Mouse (Mus musculus): ENCODE measurements around the gene Ccdc187. TPM values are rescaled to one million over a fixed set of nuclear protein-coding genes. Genes with fewer than 3 reads are reported as not detected.
A peak's percentile ranks its signal among the peaks of the same experiment; 100 is the strongest.

The Ccdc187 gene
- total RNA-seq, 2 experiments from 2014 or later, result 0.59 to 1.5 TPM

DNA sequence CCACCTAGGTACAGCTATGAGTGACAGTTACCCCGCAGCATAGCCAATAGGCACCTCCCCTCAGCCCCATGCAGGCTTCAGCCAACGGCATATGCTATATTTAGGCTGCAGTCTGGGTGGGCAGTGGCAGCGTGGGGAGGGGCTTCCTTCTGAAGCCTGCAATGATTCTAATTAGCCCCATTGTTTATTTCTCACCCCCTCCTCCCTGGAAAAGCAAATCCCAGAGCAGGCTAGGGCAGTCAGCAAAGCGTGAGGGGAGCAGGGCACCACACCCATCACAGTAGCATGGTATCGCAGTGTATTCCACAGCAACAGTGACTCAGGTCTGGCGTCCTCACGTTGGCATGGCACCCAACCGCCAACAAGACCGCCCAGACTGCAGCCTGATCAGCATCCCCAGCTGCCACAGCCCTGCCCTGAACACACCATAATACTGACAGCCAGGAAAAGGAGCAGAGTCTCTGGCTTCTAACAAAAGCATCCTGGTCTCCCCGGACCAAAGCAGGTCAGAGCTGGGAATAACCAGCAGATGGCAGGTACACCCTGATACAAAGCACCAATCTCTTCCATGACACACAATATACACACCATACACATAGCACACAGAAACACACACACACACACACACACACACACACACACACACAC is 4.0 kb upstream of the Ccdc187 start:
- peak; percentile 69 to 89 for DNase-seq (ENCODE audit: low spot score in 2 of 2)
- intact Hi-C loops (cut with DNase I), result no loop called here

DNA sequence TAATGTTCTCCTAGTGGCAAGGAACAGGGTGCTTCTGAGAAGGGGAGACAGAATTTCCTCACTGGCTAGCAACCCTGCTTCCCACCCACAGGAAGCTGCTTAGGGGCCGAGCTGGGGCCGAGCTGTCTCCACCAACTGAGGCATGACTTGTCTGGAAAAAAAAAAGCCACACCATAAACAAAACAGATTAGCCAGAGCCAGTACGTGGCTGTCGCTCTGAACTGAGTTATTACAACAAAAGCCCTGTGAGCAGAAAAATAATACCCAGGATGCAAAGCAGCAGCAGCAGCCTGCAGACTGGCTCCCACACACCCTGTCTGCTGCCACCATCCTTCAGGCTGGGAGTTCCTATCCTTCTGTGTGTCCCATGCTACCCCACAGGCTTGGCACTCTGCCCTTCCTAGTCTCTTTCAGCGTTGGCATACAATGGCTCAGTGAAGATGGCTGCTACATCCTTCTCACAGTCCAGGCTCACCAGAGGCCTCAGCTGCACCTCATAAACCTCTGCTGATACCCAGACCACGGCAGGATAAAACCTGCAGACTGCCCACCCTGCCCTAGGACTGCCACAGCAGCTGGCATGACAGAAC is 2.3 kb upstream of the Ccdc187 start:
- intact Hi-C loops (cut with DNase I), result no loop called here
- DNase-seq (ENCODE audit: low spot score in 2 of 2), result peak; percentile 72 to 82

DNA sequence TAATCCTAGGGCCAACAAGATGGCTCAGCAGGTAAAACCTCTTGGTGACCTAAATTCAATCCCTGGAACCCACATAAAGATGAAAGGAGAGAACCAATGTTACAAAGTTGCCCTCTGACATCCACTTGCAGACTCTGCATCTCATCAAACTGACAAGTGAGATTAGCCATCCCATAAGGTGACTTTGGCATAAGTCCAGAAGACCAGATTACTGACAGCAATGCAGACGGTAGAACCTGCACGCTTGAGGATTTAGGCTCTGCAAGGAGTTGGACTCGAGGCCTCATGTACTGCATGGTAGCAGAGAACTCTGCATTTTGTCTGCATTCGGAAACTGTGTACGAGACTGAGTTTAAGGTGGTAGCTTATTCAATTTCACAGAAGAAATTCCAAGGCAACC is 4.2 kb downstream of the Ccdc187 start:
- intact Hi-C loops (cut with DNase I), result no loop called here
- DNase-seq (ENCODE audit: low spot score in 2 of 2), result no peak

DNA sequence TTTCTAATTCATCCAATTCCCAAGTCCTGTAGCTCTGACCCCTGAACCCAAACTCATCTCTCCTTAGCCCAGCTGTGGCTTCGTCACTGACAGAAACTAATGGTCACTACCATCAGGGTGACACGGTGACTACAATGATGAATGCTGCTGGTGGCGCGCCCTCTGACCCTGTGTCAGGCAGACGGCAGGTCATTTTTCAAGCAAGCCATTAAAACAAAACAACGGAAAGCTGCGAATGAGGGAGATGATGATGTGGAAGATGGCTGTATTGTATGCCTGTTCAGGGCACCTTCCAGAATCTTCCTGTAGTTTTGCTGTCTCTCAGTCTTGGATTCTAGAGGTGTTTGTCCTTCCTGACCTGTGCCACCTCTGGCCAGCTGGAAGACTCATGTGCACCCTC is 8.0 kb downstream of the Ccdc187 start:
- intact Hi-C loops (cut with DNase I), result no loop called here
- DNase-seq (ENCODE audit: low spot score in 2 of 2), result no peak

DNA sequence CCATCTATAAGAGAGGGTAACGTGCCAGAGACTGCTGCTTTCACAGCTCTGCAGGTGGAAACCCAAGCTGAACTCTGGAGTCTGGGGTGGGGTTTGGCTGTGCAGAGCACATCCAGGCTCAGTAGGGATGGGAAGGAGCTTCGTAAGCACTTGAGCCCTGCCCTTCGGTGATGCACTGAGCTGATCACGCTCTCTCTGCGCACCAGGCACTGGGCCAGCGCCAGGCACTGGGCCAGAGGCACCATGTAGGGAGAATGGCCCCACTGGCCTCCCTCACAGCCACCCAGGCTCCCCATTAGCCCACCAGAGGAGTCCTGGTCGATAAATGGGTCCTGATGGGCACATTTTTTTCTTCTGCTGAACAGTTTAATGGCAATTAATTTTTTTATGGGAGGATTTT is 8.6 kb downstream of the Ccdc187 start:
- no peak for DNase-seq (ENCODE audit: low spot score in 2 of 2)
- intact Hi-C loops (cut with DNase I), result no loop called here

DNA sequence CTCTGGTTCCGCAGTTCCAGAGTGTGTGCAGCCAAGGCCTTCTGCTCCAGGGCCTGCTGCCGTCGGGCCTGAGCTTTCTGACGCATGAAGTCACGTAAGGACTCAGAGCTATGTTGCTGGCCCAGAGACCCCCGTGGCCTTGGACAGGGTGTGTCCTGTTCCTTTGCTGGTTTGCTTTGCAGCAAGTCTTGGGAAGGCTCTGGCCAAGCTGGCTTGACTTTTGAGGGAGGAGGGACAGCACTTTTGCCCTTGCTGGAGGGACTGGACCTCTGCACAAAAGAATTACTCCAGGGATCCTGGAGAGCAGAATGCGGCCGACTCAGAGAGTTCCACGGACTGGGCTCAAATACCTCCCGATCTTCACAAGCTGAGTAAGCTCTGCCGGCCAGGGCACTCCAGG is 13.8 kb downstream of the Ccdc187 start:
- intact Hi-C loops (cut with DNase I), result no loop called here
- DNase-seq (ENCODE audit: low spot score in 2 of 2), result no peak

DNA sequence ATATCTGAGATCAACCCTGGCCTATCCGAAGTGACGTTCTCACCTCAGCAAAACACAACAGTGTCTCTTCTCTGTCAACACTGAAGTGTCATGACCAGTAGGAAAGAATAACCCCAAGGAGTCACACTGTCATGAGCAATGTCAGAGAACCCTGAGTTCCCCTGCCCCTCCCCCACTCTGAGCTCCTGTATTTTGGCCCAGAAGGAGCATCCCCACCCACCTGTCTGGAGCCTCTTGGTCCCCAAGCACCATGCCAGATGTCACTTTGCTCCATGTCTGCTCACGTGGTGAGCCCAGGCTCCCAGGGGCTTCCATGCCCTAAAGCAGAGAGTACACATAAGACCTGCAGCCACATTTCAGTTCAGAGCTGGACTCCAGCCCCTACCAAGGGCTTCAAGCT is 14.6 kb downstream of the Ccdc187 start:
- intact Hi-C loops (cut with DNase I), result loop anchor here (10.0 kb wide), 1 partner anchor 235 kb away; no protein-coding TSS in a partner anchor
- no peak for DNase-seq (ENCODE audit: low spot score in 2 of 2)

DNA sequence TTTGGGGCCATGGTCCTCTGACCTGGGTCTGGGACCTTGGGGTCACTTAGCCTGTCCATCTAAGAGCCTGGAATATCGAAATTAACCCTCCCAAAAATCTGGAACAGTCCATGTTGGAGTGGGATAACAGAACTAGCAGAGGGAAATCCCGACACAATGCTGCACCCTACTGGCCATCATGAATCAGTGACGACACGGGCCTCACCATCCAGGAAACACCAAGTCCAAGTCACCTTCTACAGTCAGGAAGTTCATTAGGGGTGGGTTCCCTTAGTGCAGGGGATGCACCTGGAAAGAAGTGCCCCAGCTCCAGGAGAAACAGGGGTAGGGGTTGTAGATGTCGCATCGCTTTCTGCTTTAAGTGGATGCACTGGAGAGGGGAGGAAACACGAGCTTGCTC is 20.7 kb downstream of the Ccdc187 start:
- DNase-seq (ENCODE audit: low spot score in 2 of 2), result peak; percentile 72 to 77
- intact Hi-C loops (cut with DNase I), result loop anchor here (1.0 to 10.0 kb wide), 2 partner anchors 119 to 229 kb away; no protein-coding TSS in a partner anchor

DNA sequence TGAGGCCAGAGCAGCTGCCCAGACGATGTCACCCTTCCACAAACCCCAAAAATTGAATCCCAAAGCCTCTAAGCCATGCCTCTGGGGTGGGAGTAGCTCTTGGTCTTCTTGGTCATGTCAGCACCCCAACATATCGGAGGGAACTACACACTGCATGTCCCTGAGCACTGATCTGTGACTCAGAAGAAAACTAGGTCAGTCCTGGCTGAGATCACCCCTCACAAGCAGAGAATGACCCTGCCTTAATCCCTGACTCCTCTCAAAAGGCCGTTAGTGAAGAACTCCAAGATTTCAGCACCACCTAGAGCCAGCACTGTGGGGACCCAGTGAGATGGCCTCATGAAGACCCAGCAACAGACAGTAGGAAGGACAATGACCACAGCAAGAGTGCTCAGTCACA is 26.1 kb downstream of the Ccdc187 start:
- intact Hi-C loops (cut with DNase I), result no loop called here
- no peak for DNase-seq (ENCODE audit: low spot score in 2 of 2)

DNA sequence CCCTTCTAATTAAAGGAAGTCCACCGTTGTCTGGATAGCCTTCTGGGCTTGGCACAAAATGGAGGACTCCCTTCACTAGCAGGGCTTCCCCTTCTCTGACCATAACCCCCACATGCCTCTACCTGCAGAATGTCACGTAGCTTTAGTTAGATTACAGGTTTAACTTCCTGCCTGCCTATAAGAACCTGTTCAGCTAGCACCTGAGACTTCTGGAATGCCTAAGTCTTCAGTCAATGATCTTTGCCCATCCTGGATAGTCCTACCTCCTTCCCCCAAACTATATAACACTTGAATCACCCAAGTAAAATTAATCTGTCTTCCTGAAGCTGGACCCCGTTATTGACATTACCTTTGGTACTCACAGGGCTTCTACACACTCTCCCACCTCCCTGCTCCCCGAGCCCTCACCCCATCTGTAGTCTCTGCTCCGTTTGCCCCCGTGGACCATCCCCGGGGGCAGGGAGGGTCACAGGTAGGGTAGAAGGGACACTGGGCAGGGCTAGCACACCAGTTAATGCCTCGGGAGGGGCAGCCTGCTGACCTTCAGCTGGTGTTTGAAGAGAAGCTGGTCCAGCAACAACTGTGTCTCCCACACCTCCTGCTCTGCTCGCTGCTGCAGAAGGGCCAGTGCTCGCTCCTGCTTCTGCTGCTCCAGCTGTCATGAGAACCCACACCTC is 28.2 kb downstream of the Ccdc187 start:
- intact Hi-C loops (cut with DNase I), result no loop called here
- no peak for DNase-seq (ENCODE audit: low spot score in 2 of 2)

DNA sequence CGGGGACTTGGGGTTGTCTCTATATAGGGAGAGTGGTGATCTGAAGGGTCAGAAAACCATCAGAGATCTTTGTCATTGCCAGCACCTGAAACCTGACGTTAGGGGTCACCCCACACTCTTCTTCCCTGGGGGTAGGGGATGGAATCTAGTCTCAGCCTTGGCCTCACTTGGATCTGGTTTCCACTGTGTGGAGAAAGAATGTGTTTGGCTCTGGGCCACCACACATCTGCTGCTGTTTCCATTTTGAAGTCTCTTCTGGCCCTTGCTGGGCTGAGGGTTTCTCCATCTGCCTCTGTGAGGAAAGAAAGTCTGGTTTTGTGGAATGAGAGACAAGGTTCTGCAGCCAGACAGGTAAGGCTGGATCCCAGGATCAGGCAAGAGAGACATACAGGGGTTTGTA is 29.3 kb downstream of the Ccdc187 start:
- DNase-seq (ENCODE audit: low spot score in 2 of 2), result peak in 1 of 2 experiments; percentile 7
- intact Hi-C loops (cut with DNase I), result no loop called here

DNA sequence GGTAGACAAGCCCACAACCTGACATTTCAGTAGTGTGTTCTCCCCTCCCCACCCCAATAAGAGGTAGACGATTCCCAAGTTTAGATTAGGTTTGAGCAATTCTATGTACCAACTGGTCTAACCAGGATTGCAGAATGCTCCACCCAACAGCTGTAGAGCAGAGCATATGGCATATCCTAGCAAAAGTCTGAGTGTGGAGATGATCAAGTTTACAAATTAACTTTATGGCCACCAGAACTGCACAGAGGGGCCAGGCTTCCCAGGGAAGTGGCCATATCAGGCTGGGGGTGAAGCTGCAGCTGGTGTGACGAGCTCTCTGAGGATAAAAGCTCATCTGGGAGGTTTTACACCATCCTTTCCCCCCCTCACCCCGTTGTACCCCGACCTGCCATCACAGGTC is 29.7 kb downstream of the Ccdc187 start:
- DNase-seq (ENCODE audit: low spot score in 2 of 2), result no peak
- intact Hi-C loops (cut with DNase I), result no loop called here

DNA sequence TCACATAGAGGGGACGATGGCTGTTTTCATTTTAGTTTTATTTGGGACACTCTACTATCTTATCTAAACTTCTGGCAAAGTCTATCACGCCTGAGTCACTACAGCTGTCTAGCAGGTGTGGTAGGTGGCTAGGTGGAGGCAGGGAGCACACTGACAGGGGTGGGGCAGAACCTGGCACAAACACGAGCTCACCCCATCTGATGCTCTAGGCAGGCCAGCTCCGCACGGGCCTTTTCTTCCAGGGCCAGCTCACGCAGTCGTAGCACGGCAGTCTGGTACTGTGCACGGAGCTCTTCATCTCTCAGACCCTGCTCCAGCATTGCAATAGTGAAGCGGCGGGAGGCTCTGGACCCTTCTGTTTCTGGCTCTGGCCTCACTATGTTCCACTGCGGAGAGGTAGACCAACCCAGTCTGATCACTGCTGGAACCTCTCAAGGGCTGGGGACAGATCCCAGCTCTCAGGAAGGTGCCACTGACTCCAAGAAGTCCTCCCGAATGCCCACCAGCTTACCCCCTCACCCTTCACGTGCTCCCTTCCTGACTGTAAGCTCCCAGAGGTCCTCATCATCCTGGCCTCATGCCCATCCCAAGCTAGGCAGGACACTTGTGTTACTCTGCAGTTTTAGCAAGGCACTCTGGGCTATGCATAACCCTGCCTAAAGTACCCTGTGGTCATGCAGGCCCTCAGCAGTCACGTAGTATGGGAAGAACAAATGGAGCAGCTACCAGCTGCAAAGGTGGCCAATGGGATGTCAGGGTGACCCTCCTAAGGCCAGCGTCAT is 36.9 kb downstream of the Ccdc187 start:
- DNase-seq (ENCODE audit: low spot score in 2 of 2), result no peak
- intact Hi-C loops (cut with DNase I), result no loop called here

DNA sequence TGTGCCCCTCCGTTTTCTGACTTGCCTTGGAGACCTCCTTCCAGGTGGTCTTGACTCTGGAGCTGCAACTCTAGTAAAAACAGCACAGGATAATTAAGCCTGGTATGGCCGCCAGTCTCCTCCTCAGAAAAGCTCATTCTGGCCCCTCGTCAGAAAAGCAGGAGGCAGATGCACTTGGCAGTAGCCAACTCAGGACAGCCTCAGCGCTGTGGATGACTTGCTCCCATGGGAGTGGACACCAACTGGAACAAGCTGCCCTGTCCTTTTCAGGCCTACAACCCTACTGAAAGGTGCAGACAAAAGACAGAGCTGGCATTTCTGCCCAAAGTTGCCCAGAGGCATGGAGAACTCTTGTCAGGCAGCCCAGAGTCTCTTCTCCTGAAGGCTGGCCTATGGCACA is 39.5 kb downstream of the Ccdc187 start:
- intact Hi-C loops (cut with DNase I), result no loop called here

DNA sequence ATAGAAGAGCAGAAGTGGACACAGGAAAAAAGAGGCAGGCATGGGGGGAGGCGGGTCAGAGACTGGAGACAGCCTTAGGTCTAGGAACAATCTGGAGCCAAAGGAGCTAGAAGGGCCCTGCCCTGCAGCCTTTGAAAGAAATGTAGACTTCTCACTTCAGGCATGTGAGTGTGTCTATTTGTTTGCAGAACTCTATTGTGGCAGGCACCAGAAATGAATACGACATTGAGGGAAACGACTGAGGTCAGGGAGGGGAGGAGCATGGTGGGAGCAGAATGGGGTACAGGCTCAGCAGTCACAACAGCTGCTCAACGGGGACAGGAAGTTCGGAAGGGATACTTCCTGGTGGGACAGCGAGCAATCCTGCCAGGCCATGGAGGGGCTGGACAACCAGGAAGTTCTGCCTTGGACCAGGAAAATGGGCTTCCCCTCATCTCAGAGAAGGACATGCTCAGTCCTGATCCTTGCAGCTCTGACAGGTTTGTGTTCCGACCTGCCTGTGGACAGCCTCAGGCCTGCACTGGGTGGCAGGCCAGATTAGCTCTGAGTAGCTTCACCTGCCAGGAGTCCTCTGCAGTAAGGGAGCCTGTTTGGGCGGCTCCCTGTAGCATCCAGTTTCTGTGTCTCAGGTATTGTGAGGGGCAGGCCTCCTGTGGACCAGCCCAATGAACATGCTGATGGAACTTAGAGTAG is 41.7 kb downstream of the Ccdc187 start:
- intact Hi-C loops (cut with DNase I), result no loop called here
- DNase-seq (ENCODE audit: low spot score in 2 of 2), result no peak

More for the DNA sequence above, 39.5 kb downstream of the Ccdc187 start:
- DNase-seq (ENCODE audit: low spot score in 2 of 2), result no peak

DNA sequence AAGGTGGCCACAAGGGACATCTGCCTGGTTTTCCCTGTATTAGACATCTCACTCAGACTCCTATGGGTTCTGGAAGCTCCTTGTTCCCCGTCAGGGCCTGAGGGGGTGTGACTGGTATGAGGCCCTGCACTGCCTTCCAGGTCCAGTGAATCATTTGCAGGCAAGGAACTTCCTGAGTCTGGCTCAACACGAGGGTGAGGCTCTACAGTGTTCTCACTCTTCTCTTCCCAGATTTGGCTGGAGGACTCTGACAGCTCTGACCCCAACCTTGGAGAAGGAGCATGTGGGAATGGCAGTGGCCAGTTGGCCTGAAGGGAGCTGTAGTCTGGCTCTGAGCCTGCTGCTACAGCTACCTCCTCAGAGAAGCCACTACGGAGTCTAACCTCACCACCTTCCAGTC is 46.8 kb downstream of the Ccdc187 start:
- no peak for DNase-seq (ENCODE audit: low spot score in 2 of 2)
- intact Hi-C loops (cut with DNase I), result no loop called here

DNA sequence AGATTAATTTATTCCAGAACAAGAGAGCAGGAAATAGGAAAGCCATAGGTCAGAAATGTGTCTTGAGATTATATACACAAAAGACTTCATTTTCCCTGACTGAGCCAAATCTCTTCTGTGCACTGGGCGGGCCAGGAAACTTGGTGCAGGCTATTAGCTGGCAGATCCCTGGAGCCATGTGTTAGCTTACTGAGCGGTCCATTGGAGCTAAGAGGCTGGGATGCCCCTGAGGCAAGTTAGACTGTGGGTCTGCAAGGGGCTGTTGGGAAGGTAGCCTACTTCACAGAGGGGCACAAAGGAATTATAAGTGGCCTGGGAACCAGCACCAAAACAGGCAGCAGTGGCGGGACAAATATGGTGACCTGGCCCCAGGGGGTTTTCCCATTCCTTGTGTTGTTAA is 53.5 kb downstream of the Ccdc187 start:
- no peak for DNase-seq (ENCODE audit: low spot score in 2 of 2)
- intact Hi-C loops (cut with DNase I), result no loop called here

DNA sequence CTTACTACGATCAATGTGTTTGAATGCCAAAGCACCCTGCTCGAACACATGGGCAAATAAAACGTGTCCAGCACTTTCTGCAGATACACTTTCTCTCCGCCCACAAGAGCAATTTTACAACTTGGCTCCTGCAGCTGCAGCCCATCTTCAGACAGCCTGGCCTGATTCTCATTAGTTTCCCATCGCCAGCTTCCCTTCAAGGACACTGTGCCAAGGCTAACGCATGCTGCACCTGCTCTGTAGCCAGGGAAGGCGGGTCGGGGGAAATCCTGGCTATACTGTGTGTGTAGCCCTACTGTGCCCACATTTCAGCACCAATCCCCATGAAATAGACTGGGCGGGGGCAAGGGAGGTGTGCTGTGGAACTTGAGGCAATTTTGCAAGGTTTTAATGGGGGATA is 54.0 kb downstream of the Ccdc187 start:
- intact Hi-C loops (cut with DNase I), result no loop called here
- DNase-seq (ENCODE audit: low spot score in 2 of 2), result peak in 1 of 2 experiments; percentile 12

DNA sequence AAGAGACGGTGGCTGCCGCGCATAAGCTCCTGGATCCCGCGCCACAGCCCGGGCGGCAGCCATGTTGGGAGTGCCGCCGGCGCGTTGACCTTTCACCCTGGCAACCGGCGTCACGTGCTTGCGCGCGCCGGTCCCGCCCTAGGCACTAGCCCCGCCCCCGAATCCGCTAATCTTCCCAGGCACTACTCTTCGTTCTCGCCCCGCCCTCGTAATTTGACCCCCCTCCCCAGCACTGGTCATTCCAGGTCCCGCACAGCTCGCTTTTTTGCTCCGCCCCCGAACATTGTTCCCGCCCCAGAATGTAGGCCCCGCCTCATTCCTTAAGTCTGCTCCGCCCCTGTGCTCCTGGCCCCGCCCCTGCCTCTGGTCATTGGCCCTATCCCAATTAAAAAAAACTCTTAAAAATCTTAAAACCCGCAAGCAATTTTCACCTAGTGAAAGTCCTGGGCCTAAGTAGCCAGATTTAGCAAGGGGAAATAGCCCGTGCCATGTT is 57.0 kb downstream of the Ccdc187 start, which contains the start of gene Qsox2:
Gene Qsox2 (minus strand): TSS at position 236 of the 493 bp plus-strand sequence.
- intact Hi-C loops (cut with DNase I), result no loop called here
- DNase-seq (ENCODE audit: low spot score in 2 of 2), result peak; percentile 86 to 89
